Mouse (Mus musculus) embryonic facial prominence, embryonic 11.5 days (tissue): ENCODE data around the gene Heatr5a. TPM values are rescaled to one million over a fixed set of nuclear protein-coding genes. Genes with fewer than 3 reads are reported as not detected.

Source experiments
- ATAC-seq: fragments of 200-750 bp; cut with Nextera tagmentation; replicated peaks from 2 replicates; pipeline ENCODE4 v1.8.0; 2017; ENCODE audit warnings: low read depth; ENCODE audit not compliant: insufficient number of reproducible peaks, low FRiP score, low TSS enrichment
- DNase-seq: peaks from one replicate; pipeline ENCODE4 v3.0.0-alpha.2; 2015; ENCODE audit warnings: low spot score
- H3K27ac ChIP-seq: fragments of 300-500 bp; sonication (generic); replicated peaks from 2 replicates; pipeline ENCODE4 v1.5.1; 2014; ENCODE audit warnings: mild to moderate bottlenecking, low read depth, low read length, control low read depth
- H3K27me3 ChIP-seq: fragments of 300-500 bp; sonication (generic); 2 replicates; pipeline ENCODE4 v1.6.1; 2014; ENCODE audit warnings: mild to moderate bottlenecking, low read length, moderate library complexity, mixed read lengths; ENCODE audit not compliant: control insufficient read depth, insufficient read depth
- H3K36me3 ChIP-seq: fragments of 300-500 bp; sonication (generic); replicated peaks from 2 replicates; pipeline ENCODE4 v1.6.1; 2014; ENCODE audit warnings: low read depth, mild to moderate bottlenecking, low read length, moderate library complexity, mixed read lengths; ENCODE audit not compliant: control insufficient read depth, insufficient read depth
- H3K4me1 ChIP-seq: fragments of 300-500 bp; sonication (generic); 2 replicates; pipeline ENCODE4 v1.6.1; 2014; ENCODE audit warnings: low read length, mixed read lengths; ENCODE audit not compliant: control insufficient read depth, insufficient read depth
- H3K4me2 ChIP-seq: fragments of 300-500 bp; sonication (generic); 2 replicates; pipeline ENCODE4 v1.6.1; 2014; ENCODE audit warnings: low read depth, mild to moderate bottlenecking, control low read depth, low read length, moderate library complexity
- H3K4me3 ChIP-seq: fragments of 300-500 bp; sonication (generic); 2 replicates; pipeline ENCODE4 v1.5.1; 2014; ENCODE audit warnings: low read depth, low read length, control low read depth
- H3K9ac ChIP-seq: fragments of 300-500 bp; sonication (generic); replicated peaks from 2 replicates; pipeline ENCODE4 v1.6.1; 2014; ENCODE audit warnings: mild to moderate bottlenecking, control low read depth, low read length
- H3K9me3 ChIP-seq: fragments of 300-500 bp; sonication (generic); replicated peaks from 2 replicates; pipeline ENCODE4 v1.6.1; 2016; ENCODE audit warnings: mild to moderate bottlenecking, low read length, inconsistent platforms, mixed read lengths; ENCODE audit not compliant: control insufficient read depth
- WGBS: fragments of 180-500 bp; shearing (Covaris S2); extraction: QIAGEN DNeasy Blood & Tissue Kit; methylation state at CpG from one replicate; pipeline ENCODE4 v1.1.7; 2014; 5-methylcytosine and 5-hydroxymethylcytosine counted together
- polyA plus RNA-seq: library from polyadenylated mRNA; unstranded; fragments of >200 nt; fragmentation: Nextera tagmentation; extraction: Ambion mirVana; gene quantifications from 2 replicates; pipeline ENCODE4 v1.2.1, GENCODE M21; 2014

The Heatr5a gene
- polyA plus RNA-seq, 1 experiment from 2014 or later: 8.6 TPM

DNA sequence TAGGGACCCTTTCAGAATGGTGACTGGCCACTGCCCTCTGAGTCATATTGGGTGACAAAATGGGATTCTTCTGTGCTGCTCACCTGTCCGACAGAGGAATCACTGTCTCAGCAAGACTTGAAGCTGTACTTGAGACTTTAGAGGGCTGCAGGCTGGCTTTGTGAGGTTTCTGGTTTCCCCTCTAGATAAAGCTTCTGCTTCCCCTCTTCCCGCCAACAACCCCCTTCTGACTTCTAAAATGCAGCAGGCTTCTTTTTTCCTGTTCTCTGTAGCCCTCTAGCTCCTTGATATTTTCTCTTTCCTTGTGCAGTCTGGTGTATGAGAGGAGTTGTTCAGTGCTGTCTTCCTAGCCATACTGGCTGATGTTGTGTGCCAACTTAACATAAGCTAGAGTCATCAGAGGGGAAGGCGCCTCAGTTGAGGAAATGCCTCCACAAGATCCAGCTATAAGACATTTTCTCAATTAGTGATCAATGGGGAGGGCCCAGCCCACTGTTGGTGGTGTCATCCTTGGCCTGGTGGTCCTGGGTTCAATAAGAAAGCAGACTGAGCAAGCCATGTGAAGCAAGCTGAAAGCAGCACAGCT lies 14.1 kb upstream of the Heatr5a start:
- no peaks in the 10 kb centered on the region for H3K27me3 ChIP-seq
- no peak overlapping the region for H3K9ac ChIP-seq
- H3K9me3 ChIP-seq: no peaks in the 10 kb centered on the region
- no peaks in the 10 kb centered on the region for H3K4me1 ChIP-seq
- no peak overlapping the region for H3K27ac ChIP-seq
- H3K36me3 ChIP-seq: no peaks in the 10 kb centered on the region
- ATAC-seq (no peak), DNase-seq (no peak)
- no peak overlapping the region for H3K4me3 ChIP-seq
- H3K4me2 ChIP-seq: no peak overlapping the region
- 85% methylated on average over 3 of the region's 3 CpGs for WGBS

DNA sequence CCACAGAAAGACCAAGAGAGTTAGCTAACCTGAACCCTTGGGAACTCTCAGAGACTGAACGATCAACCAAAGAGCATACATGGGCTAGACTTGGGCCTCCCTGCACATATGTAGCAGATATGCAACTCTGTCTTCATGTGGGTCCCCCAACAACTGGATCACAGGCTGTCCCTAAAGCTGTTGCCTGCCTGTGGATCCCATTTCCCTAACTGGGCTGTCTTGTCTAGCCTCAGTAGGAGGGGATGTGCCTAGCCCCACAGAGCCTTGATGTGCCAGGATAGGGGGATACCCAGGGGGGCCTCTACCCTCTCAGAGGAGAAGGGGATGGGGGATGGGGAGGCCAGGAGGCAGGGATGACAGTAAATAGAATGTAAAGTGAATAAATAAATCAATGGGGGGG lies 12.5 kb upstream of the Heatr5a start:
- 100% methylated on average over 1 of the region's 1 CpGs for WGBS
- H3K4me1 ChIP-seq: no peaks in the 10 kb centered on the region
- no peak overlapping the region for H3K4me2 ChIP-seq
- H3K27me3 ChIP-seq: no peaks in the 10 kb centered on the region
- no peak for DNase-seq
- no peak overlapping the region for H3K9ac ChIP-seq
- no peak overlapping the region for H3K27ac ChIP-seq
- ATAC-seq: no peak
- no peaks in the 10 kb centered on the region for H3K9me3 ChIP-seq
- H3K36me3 ChIP-seq: no peaks in the 10 kb centered on the region
- H3K4me3 ChIP-seq: no peak overlapping the region

DNA sequence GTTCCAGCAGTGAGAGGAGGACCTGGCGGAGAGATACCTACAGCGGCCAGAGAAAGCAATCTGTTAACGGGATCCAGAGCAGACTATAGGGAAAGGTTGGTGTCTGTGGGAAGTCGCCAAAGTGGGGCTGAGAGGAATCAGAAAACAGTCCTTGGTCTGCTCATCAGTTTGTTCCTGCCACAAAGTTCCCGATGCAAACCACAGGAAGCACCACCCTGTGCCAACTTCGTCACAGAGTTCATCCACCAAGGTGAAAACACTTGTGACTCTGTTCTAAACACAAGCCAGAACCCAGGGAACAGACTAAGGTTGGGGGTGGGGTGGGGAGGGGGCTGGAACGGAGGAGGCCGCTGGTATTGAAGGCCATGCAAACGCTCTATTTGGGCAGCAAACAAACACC lies 5.4 kb upstream of the Heatr5a start:
- no peak overlapping the region for H3K27ac ChIP-seq
- H3K9ac ChIP-seq: no peak overlapping the region
- H3K36me3 ChIP-seq: no peaks in the 10 kb centered on the region
- DNase-seq: no peak
- ATAC-seq: no peak
- 78% methylated on average over 9 of the region's 9 CpGs for whole genome bisulfite sequencing
- H3K9me3 ChIP-seq: no peaks in the 10 kb centered on the region
- no peak overlapping the region for H3K4me3 ChIP-seq
- H3K4me1 ChIP-seq: no peaks in the 10 kb centered on the region
- no peaks in the 10 kb centered on the region for H3K27me3 ChIP-seq
- H3K4me2 ChIP-seq: no peak overlapping the region

DNA sequence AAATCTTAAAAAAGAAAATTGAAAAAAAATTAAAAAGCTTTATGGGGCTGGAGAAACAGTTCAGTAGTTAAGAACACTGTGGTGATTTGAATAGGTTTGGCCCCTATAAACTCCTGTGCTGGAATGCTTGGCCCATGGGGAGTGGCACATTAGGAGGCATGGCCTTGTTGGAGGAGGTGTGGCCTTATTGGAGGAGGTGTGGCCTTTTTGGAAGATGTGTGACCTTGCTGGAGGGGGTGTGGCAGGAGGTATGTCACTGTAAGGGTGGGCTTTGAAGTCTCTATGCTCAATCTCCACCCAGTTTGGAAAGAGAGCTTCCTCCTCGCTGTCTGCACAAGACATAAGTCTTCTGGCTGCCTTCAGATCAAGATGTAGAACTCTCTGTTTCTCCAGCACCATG lies 3.3 kb upstream of the Heatr5a start:
- ATAC-seq (no peak), DNase-seq (no peak)
- no peaks in the 10 kb centered on the region for H3K36me3 ChIP-seq
- H3K4me1 ChIP-seq: no peaks in the 10 kb centered on the region
- no peak overlapping the region for H3K9ac ChIP-seq
- no peak overlapping the region for H3K4me3 ChIP-seq
- H3K4me2 ChIP-seq: no peak overlapping the region
- no peak overlapping the region for H3K27ac ChIP-seq
- WGBS: 100% methylated on average over 1 of the region's 1 CpGs
- H3K27me3 ChIP-seq: no peaks in the 10 kb centered on the region
- H3K9me3 ChIP-seq: no peaks in the 10 kb centered on the region

DNA sequence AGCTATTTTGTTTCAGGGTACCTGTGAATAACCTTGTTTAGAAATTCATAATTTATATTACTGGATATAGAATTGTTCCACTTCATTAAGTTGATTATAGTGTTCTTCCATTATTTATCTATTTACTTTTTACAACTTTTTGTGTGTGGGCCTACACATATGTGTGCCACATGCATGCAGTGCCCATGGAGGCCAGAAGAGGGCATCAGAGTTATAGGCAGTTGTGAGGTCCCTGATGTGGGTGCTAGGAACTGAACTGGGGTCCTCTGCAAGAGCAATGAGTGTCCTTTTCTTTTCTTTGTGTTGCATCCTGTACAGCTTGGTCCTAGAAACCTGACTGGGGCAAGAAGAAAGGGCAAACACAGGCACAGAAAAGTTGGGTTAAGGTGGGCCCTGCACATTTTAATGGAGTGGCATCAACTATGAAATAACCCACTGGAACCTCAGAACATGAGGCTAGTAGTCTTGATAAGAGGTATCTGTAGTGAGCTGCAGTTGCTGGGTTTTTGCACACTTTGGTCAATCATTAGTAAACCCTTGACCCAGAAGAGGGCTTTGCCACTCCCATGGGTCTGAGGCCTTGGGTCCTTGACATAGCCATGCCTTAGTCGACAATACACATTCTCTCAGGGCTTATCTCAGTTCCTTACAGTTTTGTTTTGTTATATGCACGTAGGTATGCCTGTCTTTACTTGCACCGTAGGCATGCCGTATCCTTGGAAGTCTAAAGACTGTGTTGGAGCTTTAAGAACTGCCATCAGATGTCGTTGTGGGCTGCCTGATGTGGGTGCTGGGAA lies 1.3 kb upstream of the Heatr5a start:
- no peak overlapping the region for H3K4me3 ChIP-seq
- H3K4me2 ChIP-seq: no peak overlapping the region
- ATAC-seq (no peak), DNase-seq (no peak)
- H3K9ac ChIP-seq: no peak overlapping the region
- H3K27me3 ChIP-seq: no peaks in the 10 kb centered on the region
- no peaks in the 10 kb centered on the region for H3K36me3 ChIP-seq
- H3K9me3 ChIP-seq: no peaks in the 10 kb centered on the region
- H3K27ac ChIP-seq: no peak overlapping the region
- 91% methylated on average over 5 of the region's 5 CpGs for WGBS
- H3K4me1 ChIP-seq: no peaks in the 10 kb centered on the region

DNA sequence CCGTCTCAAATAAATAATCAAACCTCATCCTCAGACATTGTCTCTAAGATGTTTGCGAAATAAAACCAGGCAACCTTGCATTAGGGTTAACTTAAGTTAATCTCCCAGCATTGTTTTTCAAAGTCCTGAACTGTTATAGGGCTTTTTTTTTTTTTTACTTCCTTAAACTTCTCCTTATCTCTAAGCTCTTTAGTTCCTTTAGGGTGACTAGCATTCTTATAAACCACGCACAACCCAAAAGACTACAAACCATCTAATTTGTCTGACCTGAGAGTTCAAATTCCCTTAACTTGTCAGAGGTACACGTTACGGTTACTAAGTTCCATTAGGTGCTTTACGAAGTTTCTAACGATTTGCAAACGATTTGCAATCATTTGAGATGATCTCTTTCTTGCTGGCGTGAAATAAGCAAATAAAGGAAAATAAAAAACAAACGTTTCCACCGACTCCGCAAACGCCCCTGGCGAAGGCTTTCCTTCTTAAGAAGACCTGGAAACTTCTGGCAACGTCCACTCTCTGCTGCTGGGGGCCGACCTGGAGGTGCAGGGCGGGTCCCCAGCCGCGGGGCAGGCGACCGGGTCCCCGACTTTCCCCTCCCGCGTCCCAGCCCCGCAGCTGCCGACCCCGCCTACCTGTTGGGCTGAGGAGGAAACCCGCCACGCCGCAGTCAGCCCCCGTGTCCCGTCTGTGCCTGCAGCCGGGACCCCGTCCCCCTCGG lies 610 bp downstream of the Heatr5a start:
- H3K4me2 ChIP-seq: peak overlapping the region; percentile 69
- ATAC-seq (no peak; the same call in 1 of the 2 replicates), DNase-seq (peak; percentile 33)
- peak overlapping the region; percentile 82 for H3K9ac ChIP-seq
- H3K4me3 ChIP-seq: peak overlapping the region; percentile 71
- H3K4me1 ChIP-seq: no peaks in the 10 kb centered on the region
- no peaks in the 10 kb centered on the region for H3K27me3 ChIP-seq
- H3K36me3 ChIP-seq: no peaks in the 10 kb centered on the region
- peak overlapping the region; percentile 74 for H3K27ac ChIP-seq
- no peaks in the 10 kb centered on the region for H3K9me3 ChIP-seq
- WGBS: 2% methylated on average over 35 of the region's 35 CpGs

DNA sequence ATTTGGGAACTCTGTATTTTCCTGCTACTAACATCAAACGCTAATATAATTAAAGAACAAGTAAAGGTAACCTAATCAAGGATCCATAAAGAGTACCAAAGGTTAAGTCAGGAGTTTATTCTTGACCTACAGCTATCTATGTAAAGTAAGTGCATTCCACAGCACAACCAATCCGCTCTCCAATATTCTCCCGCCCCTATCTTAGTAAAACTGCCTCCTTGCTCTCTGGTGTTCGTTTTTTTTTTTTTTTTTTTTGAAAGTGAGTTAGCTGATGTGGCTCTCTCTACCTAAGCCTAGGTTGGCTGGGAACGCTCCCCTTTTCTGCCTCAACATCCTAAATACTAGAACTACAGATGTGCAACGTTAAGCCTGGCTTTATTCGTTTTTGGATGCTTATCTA lies 1.2 kb downstream of the Heatr5a start:
- H3K4me2 ChIP-seq: peak overlapping the region; percentile 69; the same call in 1 of the 2 replicates
- DNase-seq: no peak
- no peak for ATAC-seq
- H3K36me3 ChIP-seq: no peaks in the 10 kb centered on the region
- no peaks in the 10 kb centered on the region for H3K4me1 ChIP-seq
- WGBS: 20% methylated on average over 7 of the region's 7 CpGs
- no peaks in the 10 kb centered on the region for H3K27me3 ChIP-seq
- no peaks in the 10 kb centered on the region for H3K9me3 ChIP-seq
- H3K27ac ChIP-seq: no peak overlapping the region
- peak overlapping the region; percentile 71; the same call in 1 of the 2 replicates for H3K4me3 ChIP-seq
- no peak overlapping the region for H3K9ac ChIP-seq

DNA sequence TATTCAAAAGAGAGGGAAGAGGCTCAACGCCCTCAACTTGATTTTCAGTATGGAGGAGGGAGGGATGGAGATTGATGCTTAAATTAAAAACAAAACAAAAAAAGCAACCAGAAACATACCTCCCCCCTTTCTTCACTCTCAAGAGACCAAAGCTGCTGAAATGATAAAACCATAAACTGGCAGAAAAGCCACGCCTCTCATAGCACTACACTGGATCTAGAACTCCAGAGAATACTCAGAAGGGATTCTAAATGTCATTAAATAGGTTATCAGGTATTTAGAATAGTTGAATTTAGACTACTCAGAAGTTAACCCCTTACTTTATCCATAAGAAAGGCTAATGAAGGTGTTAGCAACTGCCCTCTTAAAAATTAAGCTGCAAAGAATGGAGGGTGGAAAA lies 2.0 kb downstream of the Heatr5a start:
- Histone ChIP-seq H3K4me3 (no peak overlapping the region), H3K27ac (no peak overlapping the region), H3K4me2 (no peak overlapping the region), H3K4me1 (no peaks in the 10 kb centered on the region), H3K36me3 (no peaks in the 10 kb centered on the region), H3K9me3 (no peaks in the 10 kb centered on the region), H3K9ac (no peak overlapping the region), H3K27me3 (no peaks in the 10 kb centered on the region)
- ATAC-seq (no peak), DNase-seq (no peak)
- 86% methylated on average over 2 of the region's 2 CpGs for WGBS
